Mouse (Mus musculus): ENCODE measurements around the gene Olfr881. TPM values are rescaled to one million over a fixed set of nuclear protein-coding genes. Genes with fewer than 3 reads are reported as not detected.

Olfr881 gene
- not detected in 2 replicates for polyA plus RNA-seq (2012; rRNA removed)

- no peak within 1 kb of the TSS for H3K27ac ChIP-seq (ENCODE audit: insufficient read depth, low read length)
- DNase-seq: no peak
- H3K4me3 ChIP-seq (replicated peaks; ENCODE audit: insufficient read depth, low read depth, low read length): no peak within 1 kb of the TSS
- H3K27me3 ChIP-seq (ENCODE audit: control insufficient read depth, insufficient read depth, low read length): no peaks in the 10 kb centered on the region
- TF ChIP-seq CTCF (IDR thresholded peaks at IDR 0.05; ENCODE audit: borderline replicate concordance, insufficient read depth, low read depth, low read length): no peak
- H3K4me1 ChIP-seq (ENCODE audit: control insufficient read depth, insufficient read depth, low read length): no peaks in the 10 kb centered on the region
Measured at GRCm38 (mm10) chr9:37991525-37991924, at the start of gene Olfr881. TSS of gene Olfr881 (plus strand) at chr9:37991825.

- no peak for DNase-seq
- Histone ChIP-seq H3K4me3 (replicated peaks; ENCODE audit: insufficient read depth, low read depth, low read length) (no peak overlapping the region), H3K4me1 (ENCODE audit: control insufficient read depth, insufficient read depth, low read length) (no peaks in the 10 kb centered on the region), H3K27ac (ENCODE audit: insufficient read depth, low read length) (no peak overlapping the region), H3K27me3 (ENCODE audit: control insufficient read depth, insufficient read depth, low read length) (no peaks in the 10 kb centered on the region)
- WGBS: 60% methylated on average over 2 of the region's 2 CpGs
- TF ChIP-seq POLR2A (IDR thresholded peaks at IDR 0.05; ENCODE audit: borderline replicate concordance, insufficient read depth, low read length): no peak
- TF ChIP-seq CTCF (IDR thresholded peaks at IDR 0.05; ENCODE audit: borderline replicate concordance, insufficient read depth, low read depth, low read length): no peak
Measured at GRCm38 (mm10) chr9:37998581-37999204, 7.1 kb downstream of the Olfr881 start.

DNA sequence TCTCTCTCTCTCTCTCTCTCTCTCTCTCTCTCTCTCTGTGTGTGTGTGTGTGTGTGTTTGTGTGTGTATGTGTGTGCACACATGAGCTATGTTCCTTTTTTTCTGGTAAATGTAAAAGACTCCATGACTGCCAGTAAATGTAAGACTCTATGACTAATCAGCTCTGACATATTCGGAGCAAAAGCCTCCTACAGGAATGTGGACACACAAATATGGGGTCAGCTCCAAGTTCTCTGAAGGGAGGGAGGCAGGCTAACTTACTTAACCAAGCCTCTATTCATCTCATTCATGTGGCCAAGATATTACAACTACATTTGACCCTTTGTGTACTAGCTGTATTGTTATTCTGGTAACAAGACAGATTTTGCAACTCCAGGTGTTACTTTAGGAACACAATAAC lies 8.4 kb downstream of the Olfr881 start:
- no peak for DNase-seq
- Histone ChIP-seq H3K27ac (ENCODE audit: insufficient read depth, low read length) (no peak overlapping the region), H3K4me1 (ENCODE audit: control insufficient read depth, insufficient read depth, low read length) (no peaks in the 10 kb centered on the region), H3K27me3 (ENCODE audit: control insufficient read depth, insufficient read depth, low read length) (no peaks in the 10 kb centered on the region), H3K4me3 (replicated peaks; ENCODE audit: insufficient read depth, low read depth, low read length) (no peak overlapping the region)
- TF ChIP-seq POLR2A (IDR thresholded peaks at IDR 0.05; ENCODE audit: borderline replicate concordance, insufficient read depth, low read length) (no peak), CTCF (IDR thresholded peaks at IDR 0.05; ENCODE audit: borderline replicate concordance, insufficient read depth, low read depth, low read length) (no peak)
- WGBS: 13% methylated on average over 1 of the region's 1 CpGs

GRCm38 (mm10) chr9:38025508-38025907 lies 33.9 kb downstream of the Olfr881 start, which contains the start of gene Olfr883:
TSS of gene Olfr883 (plus strand) at chr9:38025808.
- DNase-seq: no peak
- Histone ChIP-seq H3K27me3 (ENCODE audit: control insufficient read depth, insufficient read depth, low read length) (no peaks in the 10 kb centered on the region), H3K4me3 (replicated peaks; ENCODE audit: insufficient read depth, low read depth, low read length) (no peak within 1 kb of the TSS), H3K4me1 (ENCODE audit: control insufficient read depth, insufficient read depth, low read length) (no peaks in the 10 kb centered on the region), H3K27ac (ENCODE audit: insufficient read depth, low read length) (no peak within 1 kb of the TSS)
- TF ChIP-seq CTCF (IDR thresholded peaks at IDR 0.05; ENCODE audit: borderline replicate concordance, insufficient read depth, low read depth, low read length) (no peak), POLR2A (IDR thresholded peaks at IDR 0.05; ENCODE audit: borderline replicate concordance, insufficient read depth, low read length) (no peak)
- WGBS: 89% methylated on average over 1 of the region's 1 CpGs

Other genes starting within 250 kb of the Olfr881 start
- not detected in 2 replicates for gene Olfr874, start 246.7 kb upstream of the Olfr881 start, polyA plus RNA-seq (2012; rRNA removed)
- gene Olfr875, start 220.0 kb upstream of the Olfr881 start, polyA plus RNA-seq (2012; rRNA removed): not detected in 2 replicates
- not detected in 2 replicates for gene Olfr876, start 188.8 kb upstream of the Olfr881 start, polyA plus RNA-seq (2012; rRNA removed)
- not detected in 2 replicates for gene Olfr877, start 137.6 kb upstream of the Olfr881 start, polyA plus RNA-seq (2012; rRNA removed)
- not detected in 2 replicates for gene Olfr145, start 95.1 kb upstream of the Olfr881 start, polyA plus RNA-seq (2012; rRNA removed)
- not detected in 2 replicates for gene Olfr878, start 74.0 kb upstream of the Olfr881 start, polyA plus RNA-seq (2012; rRNA removed)
- not detected in 2 replicates for gene Olfr883, start 34.0 kb downstream of the Olfr881 start, polyA plus RNA-seq (2012; rRNA removed)
- gene Olfr884, start 54.7 kb downstream of the Olfr881 start, polyA plus RNA-seq (2012; rRNA removed): not detected in 2 replicates
- not detected in 2 replicates for gene Olfr885, start 69.5 kb downstream of the Olfr881 start, polyA plus RNA-seq (2012; rRNA removed)
- gene Olfr887, start 92.2 kb downstream of the Olfr881 start, polyA plus RNA-seq (2012; rRNA removed): not detected in 2 replicates
- gene Olfr888, start 116.3 kb downstream of the Olfr881 start, polyA plus RNA-seq (2012; rRNA removed): not detected in 2 replicates
- not detected in 2 replicates for gene Olfr889, start 123.4 kb downstream of the Olfr881 start, polyA plus RNA-seq (2012; rRNA removed)
- not detected in 2 replicates for gene Olfr890, start 150.7 kb downstream of the Olfr881 start, polyA plus RNA-seq (2012; rRNA removed)
- gene Olfr891, start 189.0 kb downstream of the Olfr881 start, polyA plus RNA-seq (2012; rRNA removed): not detected in 2 replicates
- gene Olfr893, start 216.5 kb downstream of the Olfr881 start, polyA plus RNA-seq (2012; rRNA removed): not detected in 2 replicates
- gene Olfr894, start 226.2 kb downstream of the Olfr881 start, polyA plus RNA-seq (2012; rRNA removed): not detected in 2 replicates